Mouse (Mus musculus): ENCODE data around the gene Zfp992. TPM values are rescaled to one million over a fixed set of nuclear protein-coding genes. Genes with fewer than 3 reads are reported as not detected.
"Not testable (repeated sequence)": the region's sequence is repeated elsewhere in the genome, so short reads cannot be mapped to it uniquely, and the experiment has no call there.

Zfp992 gene
- polyA plus RNA-seq, 1 experiment from 2014 or later, result 3.9 TPM

DNA sequence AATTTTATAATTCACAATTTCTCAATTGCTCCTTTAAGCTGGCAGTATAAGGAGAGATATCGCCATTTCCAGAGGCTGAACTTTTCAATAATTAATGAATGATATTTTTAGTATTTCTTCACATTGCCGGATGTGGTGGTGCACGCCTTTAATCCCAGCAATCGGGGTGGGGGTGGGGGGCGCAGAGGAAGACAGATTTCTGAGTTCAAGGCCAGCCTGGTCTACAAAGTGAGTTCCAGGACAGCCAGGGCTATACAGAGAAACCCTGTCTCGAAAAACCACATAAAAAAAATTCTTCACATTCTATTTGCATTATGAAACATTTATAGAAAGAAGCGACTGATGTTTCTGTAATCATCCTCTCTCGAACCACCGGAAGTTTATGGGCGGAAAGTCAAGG lies 33.7 kb downstream of the Zfp992 start:
- peaks cover 50% of the 10 kb centered on the region for H3K9me3 ChIP-seq (ENCODE audit: control insufficient read depth, low read length)
- H3K4me2 ChIP-seq (replicated peaks; ENCODE audit: low read depth, low read length); H3K9ac ChIP-seq (ENCODE audit: low read depth, low read length); H3K4me1 ChIP-seq (replicated peaks; ENCODE audit: control insufficient read depth, insufficient read depth, low read length); H3K36me3 ChIP-seq (ENCODE audit: control insufficient read depth, insufficient read depth, low read length); H3K4me3 ChIP-seq (ENCODE audit: low read depth, low read length); DNase-seq (ENCODE audit: low spot score); H3K27ac ChIP-seq (ENCODE audit: low read depth, low read length); H3K27me3 ChIP-seq (ENCODE audit: control insufficient read depth, insufficient read depth, low read length): not testable (repeated sequence)
- 88% methylated on average over 10 of the region's 10 CpGs for WGBS
- 0 out of 2 replicates have a peak, but pooled peaks have one; percentile 37 for ATAC-seq (ENCODE audit: low FRiP score)

- 73% methylated on average over 13 of the region's 13 CpGs for WGBS
- not testable (repeated sequence) for H3K36me3 ChIP-seq (ENCODE audit: control insufficient read depth, insufficient read depth, low read length); DNase-seq (ENCODE audit: low spot score); H3K4me2 ChIP-seq (replicated peaks; ENCODE audit: low read depth, low read length); H3K9ac ChIP-seq (ENCODE audit: low read depth, low read length); H3K4me1 ChIP-seq (replicated peaks; ENCODE audit: control insufficient read depth, insufficient read depth, low read length); H3K27ac ChIP-seq (ENCODE audit: low read depth, low read length); H3K4me3 ChIP-seq (ENCODE audit: low read depth, low read length); H3K27me3 ChIP-seq (ENCODE audit: control insufficient read depth, insufficient read depth, low read length)
- peak; percentile 49 for ATAC-seq (ENCODE audit: low FRiP score)
- peaks cover 42% of the 10 kb centered on the region for H3K9me3 ChIP-seq (ENCODE audit: control insufficient read depth, low read length)
Observed at GRCm38 (mm10) chr4:146483571-146484280, 34.9 kb downstream of the Zfp992 start.

GRCm38 (mm10) chr4:146484676-146485075 lies 35.9 kb downstream of the Zfp992 start:
- H3K4me2 ChIP-seq (replicated peaks; ENCODE audit: low read depth, low read length); H3K9ac ChIP-seq (ENCODE audit: low read depth, low read length); H3K4me1 ChIP-seq (replicated peaks; ENCODE audit: control insufficient read depth, insufficient read depth, low read length); ATAC-seq (ENCODE audit: low FRiP score); H3K27ac ChIP-seq (ENCODE audit: low read depth, low read length); H3K36me3 ChIP-seq (ENCODE audit: control insufficient read depth, insufficient read depth, low read length); H3K4me3 ChIP-seq (ENCODE audit: low read depth, low read length); H3K27me3 ChIP-seq (ENCODE audit: control insufficient read depth, insufficient read depth, low read length); DNase-seq (ENCODE audit: low spot score): not testable (repeated sequence)
- H3K9me3 ChIP-seq (ENCODE audit: control insufficient read depth, low read length), result peaks cover 43% of the 10 kb centered on the region

DNA sequence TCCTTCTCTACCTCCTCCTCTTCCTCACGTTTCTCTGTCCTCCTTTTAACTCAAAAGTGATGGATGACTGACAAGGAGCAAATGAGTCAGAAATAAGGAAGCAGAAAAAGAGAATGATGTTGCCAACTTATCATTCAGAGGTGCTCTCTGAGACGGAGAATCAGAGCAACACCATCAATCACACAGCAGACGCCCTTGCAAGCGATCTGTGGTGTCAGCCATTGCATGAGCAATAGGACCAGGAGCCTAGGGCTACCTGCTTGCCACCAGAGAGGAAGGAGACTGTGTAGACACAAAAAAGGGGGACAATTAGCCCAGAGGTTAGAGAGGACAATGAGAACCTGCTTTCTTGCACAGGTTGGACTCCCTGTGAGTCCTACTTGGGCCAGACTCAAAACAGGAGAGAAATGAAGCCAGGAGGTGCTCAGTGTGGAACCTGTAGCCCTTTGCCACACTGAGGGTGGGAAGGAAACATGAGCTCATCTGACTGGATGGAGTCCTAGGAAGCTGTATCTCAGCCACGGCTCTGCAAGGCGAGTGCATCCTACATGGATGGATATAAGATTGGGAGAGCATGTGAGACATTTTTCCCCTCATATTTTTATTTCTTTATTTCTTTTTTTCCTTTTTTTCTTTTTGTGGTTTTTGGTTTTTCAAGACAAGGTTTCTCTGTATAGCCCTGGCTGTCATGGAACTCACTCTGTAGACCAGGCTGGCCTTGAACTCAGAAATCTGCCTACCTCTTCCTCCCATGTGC lies 36.5 kb downstream of the Zfp992 start:
- ATAC-seq (ENCODE audit: low FRiP score); H3K4me1 ChIP-seq (replicated peaks; ENCODE audit: control insufficient read depth, insufficient read depth, low read length); H3K4me3 ChIP-seq (ENCODE audit: low read depth, low read length); H3K9ac ChIP-seq (ENCODE audit: low read depth, low read length); H3K27ac ChIP-seq (ENCODE audit: low read depth, low read length); H3K27me3 ChIP-seq (ENCODE audit: control insufficient read depth, insufficient read depth, low read length); H3K36me3 ChIP-seq (ENCODE audit: control insufficient read depth, insufficient read depth, low read length); H3K4me2 ChIP-seq (replicated peaks; ENCODE audit: low read depth, low read length); DNase-seq (ENCODE audit: low spot score): not testable (repeated sequence)
- H3K9me3 ChIP-seq (ENCODE audit: control insufficient read depth, low read length), result peaks cover 42% of the 10 kb centered on the region
- WGBS, result 74% methylated on average over 6 of the region's 6 CpGs

- not testable (repeated sequence) for H3K27me3 ChIP-seq (ENCODE audit: control insufficient read depth, insufficient read depth, low read length); DNase-seq (ENCODE audit: low spot score); H3K36me3 ChIP-seq (ENCODE audit: control insufficient read depth, insufficient read depth, low read length); H3K27ac ChIP-seq (ENCODE audit: low read depth, low read length); H3K4me1 ChIP-seq (replicated peaks; ENCODE audit: control insufficient read depth, insufficient read depth, low read length); H3K4me3 ChIP-seq (ENCODE audit: low read depth, low read length); H3K9ac ChIP-seq (ENCODE audit: low read depth, low read length); H3K4me2 ChIP-seq (replicated peaks; ENCODE audit: low read depth, low read length)
- whole genome bisulfite sequencing, result 81% methylated on average over 1 of the region's 1 CpGs
- peaks cover 32% of the 10 kb centered on the region for H3K9me3 ChIP-seq (ENCODE audit: control insufficient read depth, low read length)
- peak; percentile 15; the same call in 1 of the 2 replicates for ATAC-seq (ENCODE audit: low FRiP score)
Observed at GRCm38 (mm10) chr4:146486753-146487152, 37.9 kb downstream of the Zfp992 start.

DNA sequence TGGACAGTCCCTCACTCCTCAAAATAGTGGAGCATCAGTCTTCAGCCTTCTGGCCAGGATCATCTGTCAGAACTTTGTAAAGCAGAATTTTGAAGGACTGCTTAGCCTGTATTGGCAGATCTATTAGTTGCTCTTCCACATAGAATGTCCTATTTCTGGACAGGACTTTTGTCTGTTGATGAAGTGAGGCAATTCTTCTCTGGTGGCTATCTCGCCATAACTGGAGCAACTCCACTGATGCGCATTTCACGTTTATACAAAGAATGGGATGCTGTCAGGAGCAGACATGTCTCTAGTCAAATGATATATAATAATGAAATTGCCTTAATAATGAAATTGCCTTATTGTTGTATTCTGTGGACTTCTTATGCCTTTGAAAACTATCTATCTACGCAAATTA lies 40.4 kb downstream of the Zfp992 start:
- not testable (repeated sequence) for H3K27me3 ChIP-seq (ENCODE audit: control insufficient read depth, insufficient read depth, low read length); H3K4me1 ChIP-seq (replicated peaks; ENCODE audit: control insufficient read depth, insufficient read depth, low read length); H3K9ac ChIP-seq (ENCODE audit: low read depth, low read length); H3K4me2 ChIP-seq (replicated peaks; ENCODE audit: low read depth, low read length); DNase-seq (ENCODE audit: low spot score); H3K4me3 ChIP-seq (ENCODE audit: low read depth, low read length); H3K27ac ChIP-seq (ENCODE audit: low read depth, low read length); H3K36me3 ChIP-seq (ENCODE audit: control insufficient read depth, insufficient read depth, low read length); ATAC-seq (ENCODE audit: low FRiP score)
- peaks cover 33% of the 10 kb centered on the region for H3K9me3 ChIP-seq (ENCODE audit: control insufficient read depth, low read length)
- WGBS, result 80% methylated on average over 4 of the region's 4 CpGs

GRCm38 (mm10) chr4:146491993-146492392 lies 43.2 kb downstream of the Zfp992 start:
- WGBS, result 84% methylated on average over 1 of the region's 1 CpGs
- H3K27ac ChIP-seq (ENCODE audit: low read depth, low read length); H3K9ac ChIP-seq (ENCODE audit: low read depth, low read length); H3K36me3 ChIP-seq (ENCODE audit: control insufficient read depth, insufficient read depth, low read length); H3K4me2 ChIP-seq (replicated peaks; ENCODE audit: low read depth, low read length); DNase-seq (ENCODE audit: low spot score); H3K27me3 ChIP-seq (ENCODE audit: control insufficient read depth, insufficient read depth, low read length); H3K4me3 ChIP-seq (ENCODE audit: low read depth, low read length); H3K4me1 ChIP-seq (replicated peaks; ENCODE audit: control insufficient read depth, insufficient read depth, low read length): not testable (repeated sequence)
- ATAC-seq (ENCODE audit: low FRiP score), result peak; percentile 33; the same call in 1 of the 2 replicates
- peaks cover 27% of the 10 kb centered on the region for H3K9me3 ChIP-seq (ENCODE audit: control insufficient read depth, low read length)

- H3K27me3 ChIP-seq (ENCODE audit: control insufficient read depth, insufficient read depth, low read length), result no peaks in the 10 kb centered on the region
- H3K27ac ChIP-seq (ENCODE audit: low read depth, low read length), result no peak overlapping the region
- no peaks in the 10 kb centered on the region for H3K36me3 ChIP-seq (ENCODE audit: control insufficient read depth, insufficient read depth, low read length)
- H3K9me3 ChIP-seq (ENCODE audit: control insufficient read depth, low read length), result peaks cover 28% of the 10 kb centered on the region
- no peaks in the 10 kb centered on the region for H3K4me1 ChIP-seq (replicated peaks; ENCODE audit: control insufficient read depth, insufficient read depth, low read length)
- ATAC-seq (ENCODE audit: low FRiP score) (no peak), DNase-seq (ENCODE audit: low spot score) (no peak)
- no peak overlapping the region for H3K4me2 ChIP-seq (replicated peaks; ENCODE audit: low read depth, low read length)
- H3K4me3 ChIP-seq (ENCODE audit: low read depth, low read length), result no peak overlapping the region
- H3K9ac ChIP-seq (ENCODE audit: low read depth, low read length), result no peak overlapping the region
Observed at GRCm38 (mm10) chr4:146492439-146492838, 43.6 kb downstream of the Zfp992 start.

DNA sequence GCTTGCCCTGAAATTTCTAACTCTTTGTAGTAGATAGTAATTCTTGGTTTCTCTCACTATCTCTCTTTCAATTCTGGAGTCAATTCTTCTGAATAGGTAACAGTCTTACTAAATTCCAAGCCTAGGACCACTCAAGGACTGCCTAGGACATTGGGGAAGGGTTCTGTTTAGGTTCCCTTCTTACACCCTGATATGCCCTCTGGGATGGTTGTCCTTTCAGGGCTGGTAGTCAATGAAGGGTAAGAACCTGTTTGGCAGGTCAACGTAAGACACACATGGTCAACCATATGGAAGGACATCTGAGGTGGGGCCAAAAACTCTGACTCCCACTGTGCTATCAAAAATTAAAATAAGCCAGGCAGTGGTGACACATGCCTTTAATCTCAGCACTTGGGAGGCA lies 44.0 kb downstream of the Zfp992 start:
- Histone ChIP-seq H3K4me3 (ENCODE audit: low read depth, low read length) (no peak overlapping the region), H3K4me2 (replicated peaks; ENCODE audit: low read depth, low read length) (no peak overlapping the region), H3K36me3 (ENCODE audit: control insufficient read depth, insufficient read depth, low read length) (no peaks in the 10 kb centered on the region), H3K9ac (ENCODE audit: low read depth, low read length) (no peak overlapping the region), H3K4me1 (replicated peaks; ENCODE audit: control insufficient read depth, insufficient read depth, low read length) (no peaks in the 10 kb centered on the region), H3K27me3 (ENCODE audit: control insufficient read depth, insufficient read depth, low read length) (no peaks in the 10 kb centered on the region), H3K27ac (ENCODE audit: low read depth, low read length) (no peak overlapping the region), H3K9me3 (ENCODE audit: control insufficient read depth, low read length) (peaks cover 31% of the 10 kb centered on the region)
- DNase-seq (ENCODE audit: low spot score) (no peak), ATAC-seq (ENCODE audit: low FRiP score) (no peak)
- WGBS, result 53% methylated on average over 1 of the region's 1 CpGs

Data from hindbrain, embryonic 11.5 days (tissue).